Mouse (Mus musculus) left cerebral cortex, postnatal 36 days (tissue): Measurements from ENCODE around the gene C9. TPM values are rescaled to one million over a fixed set of nuclear protein-coding genes. Genes with fewer than 3 reads are reported as not detected.

Experiments used
- total RNA-seq, 2 experiments: library from RNA; stranded (reverse); gene quantifications; 2 replicates each; pipeline ENCODE4 v1.2.3; 2021

C9 gene
- total RNA-seq, 2 experiments from 2014 or later, result not detected

Other genes with a start within 250 kb of the C9 start
- gene Dab2, start 145.5 kb upstream of the C9 start, total RNA-seq, result 10 to 100 TPM in 1 of 2 experiments, 1 to 10 TPM in 1; 9.4 to 15.3 TPM
- 1 to 10 TPM; 9.0 to 9.9 TPM for gene Fyb, start 77.5 kb downstream of the C9 start, total RNA-seq